Mouse (Mus musculus) heart, postnatal 0 days (tissue): Measurements from ENCODE around the gene Mrpl36. TPM values are rescaled to one million over a fixed set of nuclear protein-coding genes. Genes with fewer than 3 reads are reported as not detected.
A peak's percentile ranks its signal among the peaks of the same experiment; 100 is the strongest.

Experiments
- ATAC-seq: fragments of 200-750 bp; cut with Nextera tagmentation; 2 replicates; pipeline ENCODE4 v1.8.0; 2017; ENCODE audit warnings: low read depth, moderate number of reproducible peaks, moderate library complexity; ENCODE audit not compliant: insufficient read depth
- DNase-seq: peaks from one replicate; pipeline ENCODE4 v3.0.0-alpha.2; 2016; ENCODE audit warnings: low spot score
- H3K27ac ChIP-seq: fragments of 300-500 bp; sonication (generic); 2 replicates; pipeline ENCODE4 v1.5.1; 2014; ENCODE audit warnings: low read depth, mild to moderate bottlenecking
- H3K27me3 ChIP-seq: fragments of 300-500 bp; sonication (generic); 2 replicates; pipeline ENCODE4 v1.6.1; 2014; ENCODE audit warnings: low read length, mixed read lengths; ENCODE audit not compliant: control insufficient read depth, insufficient read depth
- H3K36me3 ChIP-seq: fragments of 300-500 bp; sonication (generic); replicated peaks from 2 replicates; pipeline ENCODE4 v1.6.1; 2014; ENCODE audit warnings: low read length, mixed read lengths; ENCODE audit not compliant: control insufficient read depth, insufficient read depth
- H3K4me1 ChIP-seq: fragments of 300-500 bp; sonication (generic); 2 replicates; pipeline ENCODE4 v1.6.1; 2014; ENCODE audit warnings: antibody characterized with exemption; ENCODE audit not compliant: control insufficient read depth, insufficient read depth
- H3K4me2 ChIP-seq: fragments of 300-500 bp; sonication (generic); 2 replicates; pipeline ENCODE4 v1.6.1; 2014; ENCODE audit warnings: low read depth, mild to moderate bottlenecking, low read length, moderate library complexity
- H3K4me3 ChIP-seq: fragments of 300-500 bp; sonication (generic); 2 replicates; pipeline ENCODE4 v1.5.1; 2014; ENCODE audit warnings: low read depth, low read length
- H3K9ac ChIP-seq: fragments of 300-500 bp; sonication (generic); replicated peaks from 2 replicates; pipeline ENCODE4 v1.6.1; 2014; ENCODE audit warnings: low read depth, low read length, mixed read lengths
- H3K9me3 ChIP-seq: fragments of 300-500 bp; sonication (generic); replicated peaks from 2 replicates; pipeline ENCODE4 v1.6.1; 2016; ENCODE audit warnings: low read length; ENCODE audit not compliant: control insufficient read depth
- CTCF ChIP-seq: IDR thresholded peaks from 2 replicates; pipeline ENCODE4 v1.5.1; 2016; ENCODE audit warnings: antibody characterized with exemption, control low read depth, low read depth
- EP300 ChIP-seq: IDR thresholded peaks from 2 replicates; pipeline ENCODE4 v1.6.1; 2016; ENCODE audit warnings: antibody characterized with exemption, low read depth
- WGBS: fragments of 180-500 bp; shearing (Covaris S2); extraction: QIAGEN DNeasy Blood & Tissue Kit; methylation state at CpG from one replicate; pipeline ENCODE4 v1.1.7; 2014; 5-methylcytosine and 5-hydroxymethylcytosine counted together
- polyA plus RNA-seq: library from polyadenylated mRNA; unstranded; fragments of >200 nt; fragmentation: Nextera tagmentation; extraction: Ambion mirVana; gene quantifications from 2 replicates; pipeline ENCODE4 v1.2.1, GENCODE M21; 2015
- total RNA-seq: library from RNA; depleted of rRNA; stranded (reverse); fragments of >200 nt; gene quantifications from 2 replicates; pipeline ENCODE4 v1.2.3, GENCODE M21; 2014; ENCODE audit warnings: low replicate concordance; rRNA removed

Gene Mrpl36
- total RNA-seq (62.9 and 102 TPM in 2 replicates), polyA plus RNA-seq (130 and 135 TPM in 2 replicates)

DNA sequence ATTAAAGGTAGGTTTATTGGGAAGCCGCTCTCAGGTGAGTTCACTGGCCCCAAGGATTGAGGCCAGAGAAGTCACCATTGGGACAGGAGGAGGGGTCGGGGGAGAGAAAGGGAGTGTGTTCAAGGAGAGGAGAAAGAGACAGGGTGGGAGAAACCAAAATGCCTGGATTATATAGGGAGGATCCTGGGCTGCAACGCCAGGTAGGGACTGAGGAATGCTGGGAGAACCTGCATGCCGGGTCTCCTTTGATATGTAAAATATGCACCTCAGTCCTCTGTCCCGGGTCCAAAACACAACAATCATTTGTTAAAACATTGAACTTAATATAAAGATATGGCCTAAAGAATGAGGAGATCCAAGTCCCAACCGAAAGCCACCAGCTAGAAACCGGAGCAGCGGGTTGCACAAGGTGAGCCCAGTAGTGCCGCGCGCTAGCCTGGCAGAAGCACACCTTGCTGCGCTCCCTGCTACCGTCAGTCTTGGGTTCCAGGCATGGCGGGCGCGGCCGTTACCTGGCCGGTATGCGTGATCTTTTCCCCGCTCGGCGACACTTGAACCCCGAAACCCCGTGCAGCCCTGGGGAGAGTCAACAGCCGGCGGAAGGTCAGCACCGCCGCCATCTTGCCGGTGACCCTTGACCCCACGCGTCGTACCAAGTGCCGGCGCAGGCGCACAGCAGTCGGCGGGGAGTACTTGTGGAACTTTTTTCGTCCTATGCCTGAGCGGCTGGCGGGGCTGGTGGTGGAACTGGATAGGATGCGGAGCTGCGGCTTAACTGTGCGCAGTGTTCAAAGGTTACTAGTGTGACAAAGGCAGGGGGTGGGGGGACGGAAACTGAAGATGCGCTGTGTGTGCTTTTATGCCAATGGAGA is at the start of gene Mrpl36, which contains the start of gene Ndufs6:
Mrpl36 (plus strand) TSS at position 687 of the 872 bp plus-strand sequence.
Ndufs6 (minus strand) TSS at position 716 of the 872 bp plus-strand sequence.
- Histone ChIP-seq H3K9me3 (no peaks in the 10 kb centered on the region), H3K9ac (peak within 1 kb of the TSS; percentile 76), H3K4me2 (peak within 1 kb of the TSS; percentile 69), H3K36me3 (peaks cover 37% of the 10 kb centered on the region), H3K4me1 (peaks cover 42% of the 10 kb centered on the region), H3K27ac (peak within 1 kb of the TSS; percentile 71), H3K27me3 (no peaks in the 10 kb centered on the region), H3K4me3 (peak within 1 kb of the TSS; percentile 81)
- DNase-seq (peak; percentile 99), ATAC-seq (peak; percentile 84)
- TF ChIP-seq EP300 (0 out of 2 replicates have a peak, but pooled peaks have one; percentile 35), CTCF (no peak)
- 2% methylated on average over 45 of the region's 45 CpGs for WGBS

DNA sequence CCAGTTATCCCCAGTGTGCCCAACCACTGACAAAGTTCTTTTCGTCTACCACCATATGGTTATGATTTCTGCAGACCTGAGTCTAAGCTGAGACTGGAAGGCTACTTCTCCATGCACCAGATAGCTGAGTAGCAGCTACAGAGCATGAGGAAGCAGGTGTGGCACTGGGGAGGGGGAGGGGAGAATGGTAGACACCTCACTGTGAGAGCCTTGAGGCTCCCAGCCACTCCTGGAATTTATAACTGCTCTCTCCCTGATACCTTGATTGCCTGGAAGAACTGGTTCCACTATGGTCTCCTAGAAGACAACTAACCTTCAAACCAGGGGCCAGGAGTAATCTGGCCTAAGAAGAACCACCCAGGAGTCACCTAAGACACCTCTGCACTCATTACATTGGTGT is 49.1 kb upstream of the Mrpl36 start:
- ATAC-seq = no peak
- H3K4me3 ChIP-seq = no peak overlapping the region
- H3K4me1 ChIP-seq = peaks cover 57% of the 10 kb centered on the region
- H3K36me3 ChIP-seq = no peaks in the 10 kb centered on the region
- 0 out of 2 replicates have a peak overlapping the region, but pooled peaks have one; percentile 1 for H3K27ac ChIP-seq
- WGBS = 82% methylated on average over 1 of the region's 1 CpGs
- no peaks in the 10 kb centered on the region for H3K9me3 ChIP-seq
- no peaks in the 10 kb centered on the region for H3K27me3 ChIP-seq
- H3K9ac ChIP-seq = no peak overlapping the region
- no peak for DNase-seq
- no peak overlapping the region for H3K4me2 ChIP-seq
- no peak for TF ChIP-seq CTCF
- no peak for TF ChIP-seq EP300

DNA sequence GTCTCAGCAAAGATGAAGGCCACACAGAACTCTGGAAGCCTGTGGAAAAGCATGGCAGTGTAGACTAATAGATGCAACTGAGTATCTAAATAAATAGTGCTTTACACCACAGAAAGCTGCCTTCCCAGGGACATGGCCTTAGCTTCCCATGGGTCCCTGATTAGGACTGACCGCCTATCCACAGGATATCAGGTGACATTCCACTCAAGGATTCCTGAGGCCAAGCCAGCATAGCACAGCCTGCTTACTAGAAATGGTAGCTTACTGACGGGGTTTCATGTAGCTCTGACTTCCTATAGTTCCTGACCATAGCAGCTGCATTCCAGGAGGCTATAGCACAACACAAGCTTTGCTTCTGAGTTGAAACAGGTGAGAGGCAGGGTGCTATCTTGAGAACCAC is 45.9 kb upstream of the Mrpl36 start:
- no peaks in the 10 kb centered on the region for H3K36me3 ChIP-seq
- no peak overlapping the region for H3K4me3 ChIP-seq
- no peaks in the 10 kb centered on the region for H3K9me3 ChIP-seq
- ATAC-seq (peak; percentile 70; the same call in 1 of the 2 replicates), DNase-seq (no peak)
- WGBS = 32% methylated on average over 2 of the region's 2 CpGs
- H3K9ac ChIP-seq = no peak overlapping the region
- H3K4me1 ChIP-seq = peaks cover 36% of the 10 kb centered on the region
- H3K27me3 ChIP-seq = no peaks in the 10 kb centered on the region
- H3K4me2 ChIP-seq = no peak overlapping the region
- H3K27ac ChIP-seq = peak overlapping the region; percentile 70
- TF ChIP-seq CTCF (no peak), EP300 (no peak)

DNA sequence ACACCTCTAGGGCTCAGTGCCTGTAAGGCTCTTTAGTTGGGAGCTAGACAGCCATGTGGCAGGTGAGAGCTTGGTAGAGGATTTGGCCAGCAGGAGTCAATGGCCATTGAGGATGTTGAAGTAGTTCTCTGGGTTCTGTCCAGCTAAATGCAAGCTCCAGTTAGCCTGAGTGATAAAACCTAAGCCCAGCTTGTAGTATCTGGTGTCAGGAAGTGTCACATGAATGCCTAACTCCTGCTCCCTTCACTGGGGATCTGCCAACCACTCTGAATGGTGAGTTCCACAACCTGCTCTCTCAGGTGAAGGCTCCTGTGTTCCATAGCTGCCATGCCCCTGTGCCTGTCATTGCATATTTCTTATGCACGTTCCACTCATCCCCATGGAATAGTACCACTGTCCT is 44.8 kb upstream of the Mrpl36 start:
- H3K27ac ChIP-seq = peak overlapping the region; percentile 70
- no peak for ATAC-seq

DNA sequence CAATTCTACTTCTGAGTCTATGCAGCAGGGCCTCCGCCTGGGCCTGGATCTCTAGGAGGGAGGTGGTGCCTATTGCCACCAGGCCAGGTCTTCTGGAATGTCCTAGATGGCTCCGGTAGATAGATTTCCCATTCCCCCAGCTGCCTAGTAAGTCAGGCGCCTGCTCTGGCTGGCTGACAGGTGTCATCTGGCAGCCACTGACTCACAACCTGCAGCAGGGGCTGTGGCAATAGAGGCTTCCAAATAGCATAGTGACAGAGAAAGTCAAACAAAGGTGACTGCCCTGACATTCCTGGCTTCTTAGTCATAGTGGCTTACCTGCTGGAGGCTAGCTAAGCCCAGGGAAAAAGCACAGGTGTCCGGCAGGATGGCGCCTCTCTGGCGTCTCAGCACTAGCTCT is 38.1 kb upstream of the Mrpl36 start:
- no peaks in the 10 kb centered on the region for H3K27me3 ChIP-seq
- H3K36me3 ChIP-seq = no peaks in the 10 kb centered on the region
- DNase-seq (no peak), ATAC-seq (peak; percentile 74)
- no peak for TF ChIP-seq CTCF
- peak; percentile 87 for TF ChIP-seq EP300
- H3K27ac ChIP-seq = peak overlapping the region; percentile 83
- H3K4me2 ChIP-seq = no peak overlapping the region
- H3K4me1 ChIP-seq = peaks cover 23% of the 10 kb centered on the region
- no peaks in the 10 kb centered on the region for H3K9me3 ChIP-seq
- H3K4me3 ChIP-seq = no peak overlapping the region
- no peak overlapping the region for H3K9ac ChIP-seq
- WGBS = 57% methylated on average over 6 of the region's 6 CpGs

More for the DNA sequence above, 44.8 kb upstream of the Mrpl36 start:
- TF ChIP-seq EP300 (no peak), CTCF (no peak)
- H3K36me3 ChIP-seq = no peaks in the 10 kb centered on the region
- no peak for DNase-seq
- no peak overlapping the region for H3K4me2 ChIP-seq
- 75% methylated on average over 1 of the region's 1 CpGs for WGBS
- peaks cover 33% of the 10 kb centered on the region for H3K4me1 ChIP-seq
- H3K9me3 ChIP-seq = no peaks in the 10 kb centered on the region
- H3K27me3 ChIP-seq = no peaks in the 10 kb centered on the region
- H3K4me3 ChIP-seq = no peak overlapping the region
- H3K9ac ChIP-seq = no peak overlapping the region
